Comparison of ENCODE assay signal across 15 mouse cellular contexts in the genomic region with DNA sequence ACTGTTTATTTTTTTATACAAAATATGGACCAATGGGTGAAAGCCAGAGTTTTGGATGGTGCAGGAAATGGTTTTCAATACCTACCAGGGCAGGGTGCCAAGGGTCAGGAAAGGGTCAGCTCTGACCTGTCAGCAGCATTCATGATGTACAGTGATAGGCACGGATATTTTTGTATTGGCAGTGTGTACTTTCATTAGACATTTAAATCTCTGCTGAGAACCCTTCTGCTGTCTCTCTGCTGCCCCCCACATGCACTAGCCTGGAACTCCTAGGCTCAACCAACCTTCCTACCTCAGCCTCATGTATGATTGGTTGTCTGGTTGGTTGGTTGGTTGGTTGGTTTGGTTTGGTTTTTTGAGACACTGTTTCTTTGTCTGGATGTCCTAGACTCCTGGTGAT. TPM values are rescaled to one million over a fixed set of nuclear protein-coding genes. Genes with fewer than 3 reads are reported as not detected.
DNase-seq lines count a peak whose midpoint lies in the region; ATAC-seq and TF ChIP-seq lines count a peak whose summit lies in the region.
"Had no signal": no experiment of that assay in that cellular context is flagged by ENCODE, and none has a peak within 500 bp of the region (broad histone marks: within the 10 kb centered on the region; RNA-seq: fewer than 3 reads in every experiment).

No protein-coding gene starts in this region.

- no peaks in the 10 kb centered on the region for H3K27me3 ChIP-seq in ES-Bruce4 (ENCODE audit: control insufficient read depth, insufficient read depth, low read length, poor library complexity, severe bottlenecking)
- H3K27me3 ChIP-seq in forebrain, embryonic 14.5 days (replicated peaks; ENCODE audit: control insufficient read depth, insufficient read depth, low read length) = no peaks in the 10 kb centered on the region
- H3K27me3 ChIP-seq: embryonic facial prominence, embryonic 15.5 days; limb, embryonic 13.5 days had no signal

- no peak for TF ChIP-seq POLR2A in ES-Bruce4 (IDR thresholded peaks at IDR 0.05; ENCODE audit: insufficient read depth, low read length)

- H3K9me3 ChIP-seq in ES-Bruce4 (replicated peaks; ENCODE audit: control insufficient read depth, insufficient read depth, low read length, poor library complexity, severe bottlenecking) = no peaks in the 10 kb centered on the region
- H3K9me3 ChIP-seq in forebrain, embryonic 14.5 days (replicated peaks; ENCODE audit: control insufficient read depth, low read length) = no peaks in the 10 kb centered on the region
- H3K9me3 ChIP-seq: embryonic facial prominence, embryonic 15.5 days; heart, embryonic 10.5 days; limb, embryonic 13.5 days; midbrain, embryonic 10.5 days had no signal

- ATAC-seq in forebrain, embryonic 14.5 days = no peak

- intact Hi-C loops in gastrocnemius, adult 2 months (cut with DNase I) = no loop called here
- intact Hi-C loops in left cerebral cortex, adult 2 months (cut with DNase I) = no loop called here

- peak; percentile 53 for TF ChIP-seq CTCF in gastrocnemius, adult 2 months (IDR thresholded peaks at IDR 0.05)
- peak; percentile 52 for TF ChIP-seq CTCF in left cerebral cortex, adult 2 months (IDR thresholded peaks at IDR 0.05)
- peak; percentile 28 for TF ChIP-seq CTCF in ES-Bruce4 (IDR thresholded peaks at IDR 0.05; ENCODE audit: low read depth, low read length)

- no peak overlapping the region for H3K9ac ChIP-seq in ES-Bruce4 (ENCODE audit: low read depth, poor library complexity, severe bottlenecking)
- H3K9ac ChIP-seq in forebrain, embryonic 14.5 days (ENCODE audit: low read length) = no peak overlapping the region
- H3K9ac ChIP-seq: embryonic facial prominence, embryonic 15.5 days; limb, embryonic 13.5 days had no signal

- no peak overlapping the region for H3K4me3 ChIP-seq in gastrocnemius, adult 2 months
- no peak overlapping the region for H3K4me3 ChIP-seq in left cerebral cortex, adult 2 months
- no peak overlapping the region for H3K4me3 ChIP-seq in ES-Bruce4 (ENCODE audit: low read depth, low read length)
- no peak overlapping the region for H3K4me3 ChIP-seq in forebrain, embryonic 14.5 days (ENCODE audit: low read depth, low read length)
- H3K4me3 ChIP-seq: embryonic facial prominence, embryonic 15.5 days; heart, embryonic 10.5 days; limb, embryonic 13.5 days; midbrain, embryonic 10.5 days had no signal

- H3K4me1 ChIP-seq in ES-Bruce4 (ENCODE audit: control insufficient read depth, insufficient read depth, low read length) = no peaks in the 10 kb centered on the region
- H3K4me1 ChIP-seq in forebrain, embryonic 14.5 days (ENCODE audit: control insufficient read depth, insufficient read depth, low read length) = no peaks in the 10 kb centered on the region
- H3K4me1 ChIP-seq: limb, embryonic 13.5 days; midbrain, embryonic 10.5 days had no signal

- TF ChIP-seq EP300 in ES-Bruce4 (IDR thresholded peaks at IDR 0.05; ENCODE audit: insufficient read depth, low read depth, low read length) = no peak

- no peaks in the 10 kb centered on the region for H3K36me3 ChIP-seq in ES-Bruce4 (ENCODE audit: control insufficient read depth, insufficient read depth, low read length, poor library complexity, severe bottlenecking)
- H3K36me3 ChIP-seq in forebrain, embryonic 14.5 days (ENCODE audit: control insufficient read depth, insufficient read depth, low read length) = no peaks in the 10 kb centered on the region
- H3K36me3 ChIP-seq: embryonic facial prominence, embryonic 15.5 days; heart, embryonic 10.5 days; limb, embryonic 13.5 days; midbrain, embryonic 10.5 days had no signal

- H3K27ac ChIP-seq in gastrocnemius, adult 2 months = no peak overlapping the region
- no peak overlapping the region for H3K27ac ChIP-seq in left cerebral cortex, adult 2 months
- H3K27ac ChIP-seq in ES-Bruce4 (ENCODE audit: insufficient read depth, low read length) = no peak overlapping the region
- H3K27ac ChIP-seq in forebrain, embryonic 14.5 days (ENCODE audit: low read depth, low read length) = no peak overlapping the region
- H3K27ac ChIP-seq: embryonic facial prominence, embryonic 15.5 days; heart, embryonic 10.5 days; limb, embryonic 13.5 days; midbrain, embryonic 10.5 days had no signal

- DNase-seq in gastrocnemius, adult 2 months = peak; percentile 36
- DNase-seq in gastrocnemius, adult 18-20 months (ENCODE audit: low spot score) = no peak
- DNase-seq in left cerebral cortex, adult 2 months (ENCODE audit: extremely low spot score in 1 of 2, low spot score in 2 of 2) = no peak
- no peak for DNase-seq in left cerebral cortex, adult 11 months (ENCODE audit: low spot score)
- DNase-seq in induced T-regulatory cell, adult 2 months (ENCODE audit: low read depth) = peak; percentile 20
- DNase-seq in forebrain, embryonic 14.5 days (ENCODE audit: low spot score) = no peak
- no peak for DNase-seq in spleen, postnatal 10 days (ENCODE audit: low spot score in 2 of 2)
- DNase-seq: adrenal gland, adult 8-10 months; cerebellum, adult 9-11 months; thymus, postnatal 36 days had no signal

- H3K4me2 ChIP-seq in forebrain, embryonic 14.5 days (ENCODE audit: low read length) = no peak overlapping the region
- H3K4me2 ChIP-seq: embryonic facial prominence, embryonic 15.5 days; limb, embryonic 13.5 days had no signal

- 59% methylated on average over 1 of the region's 1 CpGs for WGBS in forebrain, embryonic 14.5 days

RNA-seq across cellular contexts. Expression of a gene that starts 6.0 kb away (rescaled TPM):
- total RNA-seq in gastrocnemius, adult 2 months (2021) = 1 to 10 TPM; 2.3 to 3.0 TPM
- total RNA-seq in gastrocnemius, adult 18-20 months (2021) = 1 to 10 TPM; 1.8 to 2.7 TPM
- 10 to 100 TPM; 15.6 to 16.8 TPM for total RNA-seq in left cerebral cortex, adult 2 months (2021)
- polyA plus RNA-seq in ES-Bruce4 (2011; ENCODE audit: insufficient read depth, insufficient read length, low read depth, missing spikeins) = 10.0 and 10.5 TPM in 2 replicates
- polyA plus RNA-seq in forebrain, embryonic 14.5 days (2014; fragmentation: Nextera tagmentation; extraction: Ambion mirVana) = 8.2 and 9.2 TPM in 2 replicates

RNA-seq across cellular contexts. Expression of a gene that starts 15.3 kb away (rescaled TPM):
- 10 to 100 TPM; 41.9 to 61.9 TPM for total RNA-seq in gastrocnemius, adult 2 months (2021)
- total RNA-seq in gastrocnemius, adult 18-20 months (2021) = 10 to 100 TPM; 41.5 to 54.8 TPM
- total RNA-seq in left cerebral cortex, adult 2 months (2021) = 100 to 1,000 TPM; 162 to 164 TPM
- polyA plus RNA-seq in ES-Bruce4 (2011; ENCODE audit: insufficient read depth, insufficient read length, low read depth, missing spikeins) = 42.6 and 45.6 TPM in 2 replicates
- 14.2 and 24.7 TPM in 2 replicates for polyA plus RNA-seq in forebrain, embryonic 14.5 days (2014; fragmentation: Nextera tagmentation; extraction: Ambion mirVana)

Comparison
In these comparisons a context has a peak if more than half of its experiments do, and no peak if none do; other contexts are left out.
1. DNase-seq: peak in gastrocnemius, adult 2 months (single experiment) and induced T-regulatory cell, adult 2 months (single experiment); none in gastrocnemius, adult 18-20 months (single experiment), left cerebral cortex, adult 2 months (0 of 2), left cerebral cortex, adult 11 months (single experiment), forebrain, embryonic 14.5 days (single experiment) and spleen, postnatal 10 days (0 of 2).
2. RNA of a gene that starts 6.0 kb away (total RNA-seq): 15.6 to 16.8 TPM in left cerebral cortex, adult 2 months; 2.3 to 3.0 TPM in gastrocnemius, adult 2 months and 1.8 to 2.7 TPM in gastrocnemius, adult 18-20 months; every median in the first group is over 4 times any median in the second.
3. Peak in every context shown above with its lines, with median percentiles within 50 percentile points of each other: CTCF ChIP-seq.